Mouse (Mus musculus): ENCODE data around the gene Sema3g.

The Sema3g gene

GRCm38 (mm10) chr14:31232404-31233069, 14.9 kb downstream of the Sema3g start:
- DNase-seq (ENCODE audit: extremely low read depth, low read depth), result no peak

GRCm38 (mm10) chr14:31233070-31233995, 15.7 kb downstream of the Sema3g start:
- DNase-seq (ENCODE audit: extremely low read depth, low read depth), result no peak

GRCm38 (mm10) chr14:31233996-31234591, 16.4 kb downstream of the Sema3g start:
- peak; percentile 30 for DNase-seq (ENCODE audit: extremely low read depth, low read depth)

- no peak for DNase-seq (ENCODE audit: extremely low read depth, low read depth)
These were observed 19.6 kb downstream of the Sema3g start for GRCm38 (mm10) chr14:31237101-31237882.

- DNase-seq (ENCODE audit: extremely low read depth, low read depth), result no peak
These were observed 22.9 kb downstream of the Sema3g start for GRCm38 (mm10) chr14:31240528-31240927.

- DNase-seq (ENCODE audit: extremely low read depth, low read depth), result no peak
These were observed 27.1 kb downstream of the Sema3g start for GRCm38 (mm10) chr14:31244777-31245176.

- DNase-seq (ENCODE audit: extremely low read depth, low read depth), result no peak
These were observed 28.3 kb downstream of the Sema3g start for GRCm38 (mm10) chr14:31245946-31246345.

- no peak for DNase-seq (ENCODE audit: extremely low read depth, low read depth)
These were observed 30.7 kb downstream of the Sema3g start for GRCm38 (mm10) chr14:31248396-31248795.

- peak; percentile 62 for DNase-seq (ENCODE audit: extremely low read depth, low read depth)
These were observed 32.8 kb downstream of the Sema3g start for GRCm38 (mm10) chr14:31250222-31251083.

GRCm38 (mm10) chr14:31251084-31251604, 33.5 kb downstream of the Sema3g start, which contains the start of the genes Phf7 and Bap1:
Phf7 (minus strand) TSS chr14:31251317.
Bap1 (plus strand) TSS chr14:31251450.
- peak; percentile 58 for DNase-seq (ENCODE audit: extremely low read depth, low read depth)

- DNase-seq (ENCODE audit: extremely low read depth, low read depth), result no peak
These were observed 34.0 kb downstream of the Sema3g start for GRCm38 (mm10) chr14:31251626-31252025.

- no peak for DNase-seq (ENCODE audit: extremely low read depth, low read depth)
These were observed 34.4 kb downstream of the Sema3g start for GRCm38 (mm10) chr14:31252091-31252490.

GRCm38 (mm10) chr14:31258476-31259050, 40.9 kb downstream of the Sema3g start:
- no peak for DNase-seq (ENCODE audit: extremely low read depth, low read depth)

GRCm38 (mm10) chr14:31260374-31260773, 42.7 kb downstream of the Sema3g start:
- DNase-seq (ENCODE audit: extremely low read depth, low read depth), result peak; percentile 95

GRCm38 (mm10) chr14:31260932-31261331, 43.3 kb downstream of the Sema3g start:
- DNase-seq (ENCODE audit: extremely low read depth, low read depth), result no peak

- no peak for DNase-seq (ENCODE audit: extremely low read depth, low read depth)
These were observed 50.0 kb downstream of the Sema3g start for GRCm38 (mm10) chr14:31267649-31268048.

- no peak for DNase-seq (ENCODE audit: extremely low read depth, low read depth)
These were observed 50.8 kb downstream of the Sema3g start for GRCm38 (mm10) chr14:31268301-31269001.

- DNase-seq (ENCODE audit: extremely low read depth, low read depth), result no peak
These were observed 51.9 kb downstream of the Sema3g start for GRCm38 (mm10) chr14:31269456-31270100.
